Mouse (Mus musculus) urinary bladder, postnatal 25 days (tissue): ENCODE results near the gene Spem2.

Experiments used
- DNase-seq: peaks from one replicate; pipeline ENCODE4 v3.0.0; 2022; ENCODE audit warnings: low spot score

The Spem2 gene

DNA sequence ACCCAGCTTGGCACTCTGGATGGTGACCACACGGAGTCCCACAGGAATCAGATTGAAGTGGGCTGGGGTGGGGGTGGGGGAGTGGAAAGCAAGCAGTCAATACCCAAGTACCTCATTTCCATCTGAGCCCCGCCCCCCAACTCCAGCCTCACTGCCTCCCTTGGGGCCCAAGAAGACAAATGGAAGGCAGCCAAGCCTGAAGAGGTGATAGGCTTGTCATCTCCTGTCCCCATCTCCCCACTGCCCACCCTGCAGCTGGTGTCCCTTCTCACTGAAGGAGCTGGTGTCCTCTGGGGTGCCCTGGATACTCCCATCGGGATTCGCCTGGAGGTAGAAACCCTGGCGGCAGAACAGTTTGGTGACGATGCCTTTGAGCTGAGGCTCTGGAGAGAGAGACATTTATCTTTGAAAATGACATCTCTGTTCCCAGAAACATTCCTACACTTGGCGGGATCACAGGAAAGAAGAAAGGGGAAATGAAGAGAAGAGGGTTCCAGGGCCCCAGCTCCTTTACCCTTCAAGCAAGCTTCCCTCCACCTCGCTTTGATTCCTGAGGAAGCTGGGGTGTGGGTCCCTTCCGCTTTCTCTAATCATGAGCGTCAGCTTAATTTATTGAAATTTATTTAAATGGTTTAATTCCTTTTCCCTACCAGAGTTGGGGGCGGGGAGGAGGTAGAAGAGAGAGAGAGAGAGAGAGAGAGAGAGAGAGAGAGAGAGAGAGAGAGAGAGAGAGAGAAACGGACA is 18.7 kb downstream of the Spem2 start:
- DNase-seq: no peak

DNA sequence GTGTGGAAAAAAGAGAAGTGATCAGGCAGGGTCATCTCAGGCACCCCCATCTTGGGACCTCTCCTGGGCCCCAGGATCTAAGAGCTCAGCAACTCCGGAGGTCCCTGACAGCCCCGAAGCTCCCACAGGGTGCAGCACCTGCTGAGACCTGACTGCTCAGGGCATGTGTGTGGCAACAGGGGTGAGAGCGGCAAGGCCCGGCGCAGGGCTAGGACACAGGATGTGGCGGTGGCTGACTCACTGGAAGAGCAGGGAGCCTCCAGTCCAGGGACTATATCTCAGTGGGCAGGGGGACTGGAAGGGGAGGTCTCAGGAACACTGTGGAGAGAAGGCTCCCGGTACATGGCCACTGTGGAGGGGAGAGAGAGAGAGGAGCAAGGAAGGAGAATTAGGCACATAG is 20.3 kb downstream of the Spem2 start:
- DNase-seq: no peak

DNA sequence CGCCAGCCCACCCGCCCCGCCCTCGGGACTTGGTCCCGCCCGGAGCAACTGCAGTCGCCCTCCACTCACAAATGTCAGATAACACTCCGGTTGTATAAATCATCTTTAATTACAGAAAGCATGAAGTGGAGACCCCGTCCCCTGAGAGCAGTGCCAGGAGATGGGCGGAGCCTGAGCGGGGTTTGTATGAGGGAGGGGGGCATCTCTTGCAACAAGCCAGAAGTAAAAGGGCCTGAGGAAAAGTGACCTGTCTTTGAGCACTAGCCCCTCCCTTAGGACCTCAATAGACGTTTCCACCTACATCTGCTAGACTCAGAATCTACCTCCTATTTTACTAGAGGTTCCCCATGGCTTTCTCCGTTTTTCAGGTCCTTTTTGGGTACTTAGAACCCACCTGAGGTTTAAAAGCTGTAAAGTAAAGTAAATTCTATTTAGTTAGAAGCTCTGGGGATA is 22.3 kb downstream of the Spem2 start:
- DNase-seq: no peak

DNA sequence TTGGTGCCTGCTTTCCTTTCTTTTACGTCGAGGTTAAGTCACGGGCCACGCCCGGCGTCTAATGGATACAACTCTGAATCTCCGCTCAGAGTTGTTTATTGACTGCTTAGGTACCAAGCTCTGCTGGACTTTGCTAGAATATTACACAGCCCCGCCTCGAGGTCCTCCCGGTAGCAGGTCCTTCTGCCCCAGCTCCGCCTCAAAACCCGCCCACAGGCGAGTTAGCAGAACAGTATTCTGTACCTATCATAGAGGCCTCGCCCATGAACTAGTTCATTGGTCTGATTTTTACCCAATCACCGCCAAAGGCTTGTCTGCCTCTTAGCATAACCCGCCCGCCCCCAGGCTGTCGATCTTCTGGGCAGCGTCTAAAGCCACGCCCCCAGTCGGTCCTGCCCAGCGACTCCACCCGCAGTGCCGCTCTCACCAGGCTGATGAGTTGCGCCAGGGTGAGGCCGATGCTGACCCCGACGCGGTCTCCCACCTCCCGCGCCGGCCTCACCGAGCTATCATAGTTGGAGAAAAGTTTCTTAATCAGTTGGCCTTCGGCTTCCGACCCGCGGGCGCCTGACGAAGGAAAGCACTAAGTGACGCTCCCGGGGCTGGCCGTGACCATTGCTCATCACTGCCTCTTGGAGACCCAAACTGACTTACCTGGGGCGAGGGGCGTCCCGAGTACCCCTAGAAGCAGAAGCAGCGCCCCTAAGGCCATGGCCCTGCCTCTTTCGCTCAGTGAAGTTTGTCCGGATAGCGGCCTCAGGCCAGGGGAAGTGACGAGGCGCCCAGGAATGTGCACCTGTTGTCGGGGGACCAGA is 22.9 kb downstream of the Spem2 start, which contains the start of gene Chrnb1:
Gene Chrnb1, minus strand, starts transcription at position 776 of the 815 bp plus-strand sequence.
- peak; percentile 84 for DNase-seq

DNA sequence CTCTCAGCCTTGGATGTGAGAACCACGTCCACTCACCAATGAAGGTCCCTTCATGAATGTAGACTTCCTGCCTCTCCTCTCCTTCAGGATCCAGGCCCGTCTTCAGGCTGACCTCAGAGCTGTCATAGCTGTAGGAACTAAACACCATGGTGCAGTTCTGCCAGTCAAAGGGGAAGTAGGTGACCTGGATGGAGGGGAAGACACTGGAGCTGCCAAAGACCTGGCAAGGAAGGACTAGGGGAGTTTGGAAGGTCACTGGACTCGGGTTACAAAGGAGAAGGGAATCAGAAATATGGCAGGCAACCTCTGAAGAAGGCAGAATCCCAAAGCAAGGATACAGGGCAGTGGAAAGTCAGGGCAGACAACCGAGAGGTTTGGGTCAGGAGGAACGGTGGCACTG is 24.8 kb downstream of the Spem2 start:
- no peak for DNase-seq

DNA sequence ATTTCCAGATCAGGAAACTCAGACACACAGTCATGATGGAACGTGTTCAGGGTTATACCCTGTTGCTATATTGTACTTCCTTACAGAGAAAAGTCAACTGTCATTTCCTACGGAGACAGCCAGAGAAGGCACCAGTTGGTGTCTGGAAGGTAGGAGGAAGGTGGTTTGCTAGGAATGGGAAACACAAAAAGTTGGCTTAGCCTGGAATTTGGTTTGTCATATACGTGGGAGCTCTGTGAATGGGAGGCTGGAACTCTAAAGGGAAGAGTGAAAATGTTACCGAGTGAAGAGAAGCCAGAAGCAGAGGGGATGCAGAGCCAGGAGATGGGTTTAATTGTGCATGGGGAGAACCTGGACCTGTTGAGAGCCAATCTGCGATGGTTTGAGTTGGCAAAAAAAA is 26.8 kb downstream of the Spem2 start:
- no peak for DNase-seq

DNA sequence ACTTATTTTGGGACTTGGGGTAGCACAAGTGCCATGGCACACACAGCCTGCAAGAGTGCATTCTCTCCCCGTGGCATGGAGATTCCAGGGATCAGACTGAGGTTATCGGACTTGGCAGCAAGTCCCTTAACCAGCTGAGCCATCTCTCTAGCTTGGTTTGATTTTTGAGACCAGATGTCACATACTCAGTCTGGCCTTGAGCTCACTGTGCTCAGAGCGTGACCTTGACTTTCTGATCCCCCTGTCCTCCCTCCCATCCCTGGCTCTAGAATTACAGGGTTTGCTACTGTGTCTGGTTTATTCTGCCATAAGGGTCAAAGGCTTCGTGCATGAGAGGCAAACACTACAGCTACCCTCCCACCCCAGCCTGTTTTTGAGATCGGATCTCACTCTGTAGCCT is 28.8 kb downstream of the Spem2 start:
- DNase-seq: no peak

DNA sequence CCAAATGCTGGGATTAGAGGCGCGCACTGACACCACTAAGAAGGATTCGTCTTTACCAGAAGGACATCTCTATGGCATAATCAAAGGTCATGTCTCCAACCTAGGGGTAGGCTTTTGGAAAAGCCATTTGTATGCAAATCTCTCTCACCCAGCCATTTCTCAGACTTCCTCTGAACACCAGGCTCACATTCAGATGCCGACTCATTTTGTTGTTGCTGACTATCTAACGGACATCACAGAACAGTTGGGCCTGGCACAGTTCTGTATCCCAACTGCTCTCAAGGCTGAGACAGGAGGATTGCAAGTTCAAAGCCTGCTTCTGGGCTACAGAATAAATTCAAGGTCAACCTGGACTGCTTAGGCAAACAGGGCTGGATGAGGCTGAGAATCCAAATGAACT is 31.0 kb downstream of the Spem2 start:
- no peak for DNase-seq

DNA sequence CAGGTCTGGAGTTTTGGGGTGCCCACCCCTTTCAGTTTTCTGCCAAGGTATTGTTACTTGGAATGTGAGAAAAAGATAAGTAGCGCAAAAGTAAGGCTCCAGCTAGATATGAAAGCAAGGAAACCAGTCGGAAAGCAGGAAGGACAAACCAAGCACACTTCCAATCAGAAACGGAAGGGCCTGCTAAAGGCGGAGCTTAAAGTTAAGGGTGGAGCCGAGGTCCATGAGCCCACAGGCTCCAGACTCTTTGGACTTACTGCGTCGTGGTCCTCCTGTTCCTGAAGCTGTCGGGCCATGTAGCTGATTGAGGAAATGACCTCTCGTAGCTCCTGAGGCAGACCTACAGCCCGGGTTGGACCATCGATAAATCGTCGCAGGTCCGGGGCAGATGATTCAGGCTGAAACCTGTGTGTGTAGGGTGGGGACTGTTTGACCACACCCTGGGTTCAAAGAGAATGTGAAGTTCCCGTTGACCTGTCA is 33.4 kb downstream of the Spem2 start:
- peak; percentile 34 for DNase-seq

DNA sequence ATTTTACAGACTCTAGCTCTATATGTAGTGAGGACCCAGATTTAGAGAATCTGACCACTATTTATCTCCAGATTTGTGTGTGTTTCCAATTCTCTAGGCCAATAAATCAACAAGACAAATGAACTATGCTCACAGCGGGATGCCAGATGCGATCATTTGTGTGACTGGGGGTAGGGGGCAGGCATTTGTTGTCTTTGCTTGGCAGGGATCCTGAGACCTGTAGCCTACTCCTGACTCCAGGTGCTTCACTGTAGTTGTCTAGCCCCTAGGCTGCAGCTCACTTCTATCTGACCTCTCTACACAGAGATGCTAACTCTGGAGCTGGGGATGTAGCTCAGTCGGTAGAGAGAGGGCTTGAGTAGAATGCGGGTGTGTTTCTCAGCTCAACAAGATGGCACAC is 36.4 kb downstream of the Spem2 start:
- no peak for DNase-seq

DNA sequence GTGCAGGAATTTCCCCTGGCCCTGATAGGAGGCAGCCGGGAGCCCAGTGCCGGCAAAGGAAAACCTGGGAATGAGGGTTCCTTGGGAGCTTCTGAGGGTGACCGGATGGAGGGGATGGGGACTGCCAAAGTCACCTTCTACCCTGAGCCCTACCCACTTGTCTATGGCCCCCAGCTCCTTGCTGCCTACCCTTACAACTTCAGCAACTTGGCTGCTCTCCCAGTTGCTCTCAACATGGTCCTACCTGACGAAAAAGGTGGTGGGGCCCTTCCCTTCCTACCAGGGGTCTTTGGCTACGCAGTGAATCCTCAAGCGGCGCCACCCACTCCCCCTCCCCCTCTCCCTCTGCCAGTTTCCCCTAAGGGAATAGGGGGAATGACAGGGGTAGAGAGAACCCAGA is 39.3 kb downstream of the Spem2 start:
- DNase-seq: no peak

DNA sequence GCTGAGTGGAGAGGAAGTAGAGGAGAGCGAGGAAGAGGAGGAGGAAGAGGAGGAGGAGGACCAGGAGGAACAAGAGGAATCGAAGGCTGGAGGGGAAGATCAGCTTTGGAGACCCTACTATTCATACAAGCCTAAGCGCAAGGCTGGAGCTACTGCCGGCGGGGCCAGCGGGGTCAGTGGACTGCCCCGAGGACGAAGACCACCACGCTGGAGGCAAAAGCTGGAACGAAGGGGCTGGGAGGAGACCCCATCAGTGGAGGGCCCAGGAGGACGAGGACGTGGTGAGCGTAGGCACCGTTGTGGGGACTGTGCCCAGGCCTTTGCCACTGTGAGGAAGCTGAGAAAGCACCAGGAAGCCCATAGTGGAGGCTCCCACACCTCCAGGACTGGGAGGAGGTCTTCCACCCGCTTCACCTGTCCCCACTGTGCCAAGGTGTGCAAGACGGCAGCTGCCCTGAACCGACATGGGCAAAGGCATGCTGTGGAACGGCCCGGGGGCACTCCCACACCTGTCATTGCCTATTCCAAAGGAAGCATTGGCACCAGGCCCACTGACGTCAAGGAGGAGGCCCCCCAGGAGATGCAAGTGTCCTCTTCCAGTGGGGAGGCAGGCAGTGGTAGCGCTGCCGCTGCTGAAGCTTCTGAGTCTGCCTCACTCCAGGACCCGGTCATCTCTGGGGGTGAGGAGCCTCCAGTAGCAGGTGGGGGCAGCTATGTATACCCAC is 39.8 kb downstream of the Spem2 start:
- no peak for DNase-seq

DNA sequence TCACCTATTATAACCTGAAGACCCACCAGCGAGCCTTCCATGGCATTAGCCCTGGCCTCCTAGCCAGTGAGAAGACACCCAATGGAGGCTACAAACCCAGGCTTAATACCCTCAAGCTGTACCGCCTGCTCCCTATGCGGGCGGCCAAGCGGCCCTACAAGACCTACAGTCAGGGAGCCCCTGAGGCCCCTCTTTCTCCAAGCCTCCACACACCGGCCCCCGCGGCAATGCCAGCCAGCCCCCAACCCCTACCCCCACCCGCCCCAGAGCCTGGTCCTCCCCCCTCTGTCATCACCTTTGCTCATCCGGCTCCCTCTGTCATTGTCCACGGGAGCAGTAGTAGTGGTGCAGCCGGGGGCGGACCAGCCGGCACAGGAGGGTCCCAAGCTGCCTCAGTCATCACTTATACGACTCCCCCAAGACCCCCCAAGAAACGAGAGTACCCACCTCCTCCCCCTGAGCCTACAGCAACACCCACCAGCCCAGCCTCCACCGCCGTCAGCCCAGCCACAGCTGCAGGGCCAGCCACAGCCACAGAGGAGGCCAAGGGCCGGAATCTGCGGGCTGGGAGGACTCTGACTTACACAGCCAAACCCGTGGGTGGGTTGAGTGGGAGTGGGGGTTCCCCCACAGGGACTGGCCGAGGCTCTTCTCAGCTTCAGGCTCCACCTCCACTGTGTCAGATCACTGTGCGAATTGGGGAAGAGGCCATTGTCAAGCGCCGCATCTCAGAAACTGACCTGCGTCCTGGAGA is 40.6 kb downstream of the Spem2 start:
- DNase-seq: no peak

DNA sequence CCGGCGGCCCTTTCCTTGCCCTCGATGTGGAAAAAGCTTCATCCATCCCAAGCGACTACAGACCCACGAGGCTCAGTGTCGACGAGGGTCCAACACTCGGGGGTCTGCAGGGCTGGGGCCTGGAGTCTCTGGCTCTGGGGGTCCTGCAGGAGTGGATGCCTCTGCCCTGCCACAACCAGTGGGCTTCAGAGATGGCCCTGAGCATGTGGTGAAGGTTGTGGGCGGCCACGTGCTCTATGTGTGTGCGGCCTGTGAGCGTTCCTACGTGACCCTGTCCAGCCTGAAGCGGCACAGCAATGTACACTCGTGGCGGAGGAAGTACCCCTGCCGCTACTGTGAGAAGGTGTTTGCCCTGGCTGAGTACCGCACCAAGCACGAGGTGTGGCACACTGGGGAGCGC is 41.8 kb downstream of the Spem2 start:
- no peak for DNase-seq

DNA sequence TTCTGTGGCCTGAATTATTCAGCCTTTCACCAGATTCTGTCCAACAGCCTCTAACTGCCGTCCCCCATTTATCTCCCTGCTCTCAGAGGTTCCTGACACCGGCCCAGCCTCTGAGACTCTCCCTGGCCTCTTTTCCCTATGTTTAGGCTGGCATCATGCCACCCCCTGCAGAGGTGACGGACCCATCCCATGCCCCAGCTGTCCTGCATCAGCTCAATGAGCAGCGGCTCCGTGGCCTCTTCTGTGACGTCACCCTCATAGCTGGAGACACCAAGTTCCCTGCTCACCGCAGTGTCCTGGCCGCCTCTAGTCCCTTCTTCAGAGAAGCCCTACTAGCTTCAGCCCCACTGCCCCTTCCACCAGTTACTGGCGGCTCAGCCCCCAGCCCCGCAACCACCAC is 42.5 kb downstream of the Spem2 start:
- DNase-seq: no peak

DNA sequence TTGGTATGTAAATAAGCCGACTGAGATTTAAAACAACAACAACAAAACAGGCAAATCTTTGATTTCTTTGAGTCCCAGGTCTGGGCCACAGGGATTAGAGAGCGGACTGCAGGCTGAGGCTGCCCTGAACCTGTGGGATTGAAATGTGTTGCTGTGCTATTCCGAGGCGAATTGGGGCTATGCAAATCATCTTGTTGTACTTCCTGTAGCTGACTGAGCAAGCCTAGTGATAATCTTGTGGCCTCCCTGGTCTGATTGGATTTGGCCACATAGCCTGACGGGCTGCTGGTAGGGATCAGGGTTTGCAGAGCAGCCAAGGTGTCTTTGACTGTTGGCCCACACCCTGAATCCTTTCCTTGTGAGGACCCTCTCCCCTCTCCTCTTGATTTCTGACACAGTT is 43.3 kb downstream of the Spem2 start:
- DNase-seq: no peak

DNA sequence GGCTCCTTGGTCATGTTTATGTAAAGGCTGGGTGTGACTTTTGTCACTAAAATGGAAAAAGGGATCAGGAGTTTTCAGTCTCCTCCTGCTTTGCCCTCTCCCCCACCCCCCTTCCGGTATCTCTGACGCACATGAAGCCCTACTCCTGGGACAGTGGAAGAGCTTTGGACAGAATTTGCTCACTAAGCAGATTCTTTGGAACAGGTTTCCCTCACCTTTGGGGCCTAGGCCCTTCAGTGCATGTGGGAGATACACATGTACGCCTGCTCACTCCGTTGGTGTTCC is 50.7 kb downstream of the Spem2 start:
- DNase-seq: no peak

DNA sequence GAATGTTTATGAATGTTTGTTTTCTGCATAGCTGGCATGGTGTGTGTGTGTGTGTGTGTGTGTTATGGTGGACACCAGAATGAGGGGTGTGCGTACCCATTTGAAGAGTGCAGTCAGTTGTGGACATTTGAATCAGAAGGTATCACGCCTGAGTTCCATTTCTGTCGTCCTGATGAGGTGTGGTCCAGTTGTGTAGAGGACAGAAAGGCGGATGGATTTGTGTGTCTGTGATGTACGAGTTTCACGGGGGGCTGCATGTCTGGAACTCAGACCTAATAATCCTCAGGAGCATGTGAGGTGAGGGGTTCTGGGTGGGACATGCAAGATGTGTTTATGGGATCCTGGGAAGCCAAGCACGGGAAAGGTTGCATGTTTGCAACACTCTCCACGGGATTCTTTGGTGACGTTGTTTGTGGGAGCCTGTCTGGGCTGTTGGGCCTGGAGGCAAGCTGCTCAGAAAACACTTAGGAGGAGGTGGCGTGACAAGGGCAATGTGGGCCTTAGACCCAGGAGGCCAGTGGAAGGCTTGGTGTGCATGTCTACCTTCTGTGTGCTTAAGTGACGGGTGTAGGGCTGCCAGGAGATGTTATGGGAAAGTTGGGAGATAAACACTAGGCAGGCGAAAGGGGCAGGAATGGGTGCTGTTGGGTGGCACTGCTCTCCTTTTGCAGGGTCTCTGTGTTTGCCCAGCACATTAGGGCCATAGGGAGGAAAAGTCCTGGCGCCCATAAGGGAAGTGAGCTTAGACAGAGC is 51.2 kb downstream of the Spem2 start:
- no peak for DNase-seq
